Mouse (Mus musculus): ENCODE measurements around the gene Poc1b.

DNA sequence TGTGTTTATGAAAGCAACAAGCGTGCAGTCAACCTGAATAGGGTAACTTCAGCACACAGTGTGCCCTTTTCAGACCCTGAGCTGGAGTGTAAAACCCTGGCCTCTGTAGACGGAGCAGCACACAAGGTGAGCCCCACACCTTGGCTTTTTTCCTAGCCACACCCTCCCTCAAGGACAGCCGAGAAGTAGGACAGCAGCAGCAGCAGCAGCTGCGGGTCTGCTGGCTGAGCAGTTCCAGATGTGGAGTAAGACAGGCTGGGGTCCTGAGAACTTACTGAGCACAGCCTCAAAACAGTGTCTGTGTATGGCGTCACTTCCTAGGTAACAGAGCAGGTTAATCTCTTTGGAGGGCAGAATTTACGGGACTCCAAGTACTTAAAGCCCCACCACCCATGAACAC is 11.9 kb downstream of the Poc1b start:
- TF ChIP-seq HCFC1 (IDR thresholded peaks at IDR 0.05; ENCODE audit: borderline replicate concordance, insufficient read depth, low read length) (no peak), MAFK (IDR thresholded peaks at IDR 0.05; ENCODE audit: insufficient read depth, low read depth, low read length) (no peak), CHD2 (IDR thresholded peaks at IDR 0.05; ENCODE audit: low read depth, low read length) (no peak), ZC3H11A (IDR thresholded peaks at IDR 0.05; ENCODE audit: borderline replicate concordance, low read depth, low read length) (no peak)
